Mouse (Mus musculus) large intestine, adult 2 months (tissue): ENCODE measurements around the gene Cdc42ep1. TPM values are rescaled to one million over a fixed set of nuclear protein-coding genes. Genes with fewer than 3 reads are reported as not detected.
"Not testable (repeated sequence)": the region's sequence is repeated elsewhere in the genome, so short reads cannot be mapped to it uniquely, and the experiment has no call there.

Source experiments
- DNase-seq: peaks from one replicate; pipeline ENCODE4 v3.0.0-alpha.2; 2012; ENCODE audit warnings: low read depth, low spot score
- WGBS: fragments of 180-500 bp; shearing (Covaris S2); methylation state at CpG from one replicate; pipeline ENCODE4 v1.1.7; 2018; 5-methylcytosine and 5-hydroxymethylcytosine counted together
- polyA plus RNA-seq: library from polyadenylated mRNA; depleted of rRNA; stranded (reverse); fragments of >200 nt; gene quantifications from 2 replicates; pipeline ENCODE4 v1.2.3, GENCODE M21; 2012

The Cdc42ep1 gene
- polyA plus RNA-seq, 1 experiment = 25.7 TPM

DNA sequence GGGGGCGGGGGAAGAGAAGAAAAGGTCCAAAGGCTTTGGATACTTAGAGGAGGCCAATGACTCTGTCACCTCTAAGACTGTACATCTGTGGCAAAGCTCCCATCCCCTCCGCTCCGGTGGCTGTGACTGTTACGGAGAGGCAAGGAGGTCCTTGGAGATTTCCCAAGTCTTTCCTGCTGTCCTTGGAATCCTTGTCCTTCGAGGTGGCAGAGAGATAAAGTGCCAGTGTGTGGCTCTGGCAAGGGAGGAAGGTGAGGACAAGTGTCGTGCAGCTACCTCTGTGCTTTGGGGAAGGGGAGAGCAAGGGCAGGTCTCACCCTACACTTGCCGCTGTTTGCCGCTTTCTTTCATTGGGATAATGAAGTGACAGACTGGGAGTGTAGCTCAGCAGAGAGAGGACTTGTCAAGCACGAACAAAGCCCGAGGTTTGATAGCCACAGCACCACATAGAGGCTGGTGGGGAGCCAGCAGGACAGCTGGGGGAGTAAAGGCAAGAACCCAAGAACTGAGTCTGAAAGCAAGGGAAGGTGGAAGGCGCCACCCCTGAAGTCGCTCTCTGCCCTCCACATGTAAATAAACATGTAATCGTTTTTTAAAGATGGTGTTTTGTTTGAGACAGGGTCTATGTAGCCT, 31.5 kb downstream of the Cdc42ep1 start:
- DNase-seq = no peak
- 74% methylated on average over 13 of the region's 13 CpGs for WGBS

- 68% methylated on average over 8 of the region's 8 CpGs for WGBS
- no peak for DNase-seq
These were observed 32.6 kb downstream of the Cdc42ep1 start for GRCm38 (mm10) chr15:78874989-78875388.

GRCm38 (mm10) chr15:78875537-78875936, 33.1 kb downstream of the Cdc42ep1 start:
- DNase-seq = no peak
- 70% methylated on average over 5 of the region's 5 CpGs for WGBS

DNA sequence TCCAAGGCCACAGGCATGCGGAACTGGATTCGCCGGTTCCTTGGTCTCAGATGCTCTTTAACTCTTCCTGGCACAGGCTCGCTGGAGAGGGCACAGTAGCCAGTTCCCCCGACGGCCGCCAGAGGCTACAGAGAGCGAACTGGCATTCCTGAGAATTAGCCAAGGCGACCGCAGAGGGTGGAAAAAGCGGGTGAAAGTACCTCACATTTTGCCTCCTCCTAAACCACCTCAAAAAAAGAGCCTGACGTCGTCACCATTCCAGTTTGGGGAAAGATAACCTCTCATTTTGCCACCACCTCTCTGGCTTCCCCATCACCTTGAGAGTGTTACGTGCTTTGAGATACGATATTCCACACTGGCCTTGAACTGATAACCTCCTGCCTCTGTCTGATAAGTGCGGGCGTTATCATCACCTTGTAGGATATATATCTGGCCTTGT, 33.9 kb downstream of the Cdc42ep1 start:
- 2% methylated on average over 17 of the region's 17 CpGs for WGBS
- DNase-seq = no peak

DNA sequence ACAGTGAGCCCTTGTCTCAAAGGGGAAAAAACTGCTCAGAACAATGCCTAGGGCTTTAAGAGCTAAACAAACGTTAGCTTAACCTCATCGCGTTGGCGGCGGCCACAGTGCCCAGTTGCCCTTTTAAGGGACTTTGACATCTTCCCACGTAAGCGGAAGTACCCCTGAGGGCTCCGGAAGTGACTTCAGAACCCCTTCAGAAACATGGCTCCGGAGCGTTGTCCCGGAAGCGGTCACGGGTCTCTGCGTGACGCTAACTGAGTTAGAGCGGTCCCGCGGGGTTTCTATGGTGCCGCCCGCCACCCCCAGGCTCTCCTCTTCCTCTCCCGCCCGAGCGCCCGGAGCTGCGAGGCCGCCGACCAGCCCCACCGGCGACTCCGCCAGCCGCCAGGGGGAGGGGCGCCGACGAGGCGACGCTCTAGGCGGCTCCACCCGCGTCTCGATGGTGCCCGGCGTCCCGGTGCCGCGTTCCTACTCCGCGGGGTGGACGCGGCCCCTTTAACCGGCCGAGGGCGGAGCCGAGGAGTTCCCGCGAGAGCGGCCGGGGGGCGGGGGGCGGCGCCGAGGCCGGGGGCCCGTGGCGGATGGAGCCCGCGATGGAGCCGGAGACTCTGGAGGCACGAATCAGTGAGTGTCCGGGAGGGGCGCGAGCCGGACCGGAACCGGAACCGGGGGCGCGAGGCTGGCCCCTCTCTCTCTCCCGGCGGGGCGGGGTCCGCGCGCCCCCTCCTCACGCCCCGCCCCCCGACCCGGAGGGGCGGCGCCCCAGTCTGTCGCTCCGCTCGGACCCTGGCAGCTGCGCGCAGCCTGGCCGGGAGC, 34.8 kb downstream of the Cdc42ep1 start, which contains the start of gene Gga1:
TSS of gene Gga1 (plus strand) at position 200 of the 819 bp plus-strand sequence.
- 1% methylated on average over 95 of the region's 95 CpGs for WGBS
- peak; percentile 87 for DNase-seq

GRCm38 (mm10) chr15:78877810-78878390, 35.5 kb downstream of the Cdc42ep1 start:
- 2% methylated on average over 17 of the region's 17 CpGs for WGBS
- no peak for DNase-seq

- 13% methylated on average over 7 of the region's 7 CpGs for WGBS
These were observed 36.5 kb downstream of the Cdc42ep1 start for GRCm38 (mm10) chr15:78878792-78879516.

GRCm38 (mm10) chr15:78880432-78880831, 38.0 kb downstream of the Cdc42ep1 start:
- WGBS = 91% methylated on average over 8 of the region's 8 CpGs
- DNase-seq = no peak

More at GRCm38 (mm10) chr15:78878792-78879516, 36.5 kb downstream of the Cdc42ep1 start:
- DNase-seq = not testable (repeated sequence)

DNA sequence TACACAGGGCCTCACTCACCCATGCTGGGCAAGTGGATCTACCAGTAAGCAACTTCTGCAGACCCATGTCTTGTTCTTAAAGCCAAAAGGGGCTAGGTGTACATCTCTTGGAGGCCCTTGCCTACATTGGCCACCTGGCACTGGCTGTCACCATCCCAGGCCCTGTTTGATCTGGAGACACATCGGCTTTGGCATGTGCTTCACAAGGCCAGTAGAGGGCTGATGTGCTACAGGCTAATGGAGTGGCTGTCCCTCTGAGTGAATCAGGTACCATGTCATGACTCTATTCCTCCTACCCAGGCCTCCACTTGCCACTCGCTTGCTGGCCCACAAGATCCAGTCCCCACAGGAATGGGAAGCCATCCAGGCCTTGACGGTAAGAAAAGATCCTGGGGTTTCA, 39.4 kb downstream of the Cdc42ep1 start:
- DNase-seq = no peak
- 89% methylated on average over 3 of the region's 3 CpGs for WGBS

- no peak for DNase-seq
These were observed 47.0 kb downstream of the Cdc42ep1 start for GRCm38 (mm10) chr15:78889401-78889853.

GRCm38 (mm10) chr15:78892440-78892839, 50.0 kb downstream of the Cdc42ep1 start:
- WGBS = 72% methylated on average over 7 of the region's 7 CpGs
- DNase-seq = no peak

More at GRCm38 (mm10) chr15:78889401-78889853, 47.0 kb downstream of the Cdc42ep1 start:
- WGBS = 47% methylated on average over 13 of the region's 13 CpGs

DNA sequence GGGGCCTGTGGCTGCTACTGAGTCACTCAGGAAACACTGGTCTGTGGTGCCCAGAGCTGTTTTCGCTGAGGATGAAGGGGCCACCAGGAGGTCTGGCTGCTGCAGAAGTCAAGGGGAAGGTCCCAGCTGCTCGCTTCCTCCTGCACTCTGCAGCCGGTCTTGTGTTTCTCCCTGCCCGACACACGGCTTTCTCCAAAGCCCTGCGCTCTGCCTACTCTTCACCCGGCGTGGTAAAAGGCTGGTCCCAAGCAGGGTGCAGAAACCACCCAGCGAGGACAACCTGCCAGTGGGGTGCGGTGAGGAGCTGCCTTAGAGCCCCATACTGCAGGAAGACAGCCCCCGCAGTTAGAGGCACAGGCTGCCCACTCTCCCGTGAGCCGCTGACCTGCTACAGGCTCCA, 52.3 kb downstream of the Cdc42ep1 start:
- DNase-seq = no peak
- 75% methylated on average over 13 of the region's 13 CpGs for WGBS

DNA sequence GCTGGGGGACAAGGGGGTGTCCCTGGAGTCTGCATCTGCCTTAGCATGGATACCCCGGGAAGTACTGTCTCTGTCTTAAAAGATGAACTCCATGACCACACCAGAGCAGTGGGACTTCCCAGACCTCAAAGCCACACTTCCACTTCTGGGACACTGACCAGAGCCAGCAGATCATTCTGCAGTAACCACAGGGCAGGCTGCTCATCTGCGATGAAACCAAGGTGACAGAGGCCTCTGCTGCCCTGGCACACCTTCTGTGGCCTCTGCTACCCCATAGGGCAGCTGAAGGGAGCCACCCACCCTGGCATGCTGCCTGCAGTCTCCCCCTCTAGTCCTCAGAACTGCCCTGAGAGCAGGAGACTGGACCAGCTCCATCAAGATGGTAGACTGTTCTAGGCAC, 53.3 kb downstream of the Cdc42ep1 start:
- 63% methylated on average over 2 of the region's 2 CpGs for WGBS
- no peak for DNase-seq

DNA sequence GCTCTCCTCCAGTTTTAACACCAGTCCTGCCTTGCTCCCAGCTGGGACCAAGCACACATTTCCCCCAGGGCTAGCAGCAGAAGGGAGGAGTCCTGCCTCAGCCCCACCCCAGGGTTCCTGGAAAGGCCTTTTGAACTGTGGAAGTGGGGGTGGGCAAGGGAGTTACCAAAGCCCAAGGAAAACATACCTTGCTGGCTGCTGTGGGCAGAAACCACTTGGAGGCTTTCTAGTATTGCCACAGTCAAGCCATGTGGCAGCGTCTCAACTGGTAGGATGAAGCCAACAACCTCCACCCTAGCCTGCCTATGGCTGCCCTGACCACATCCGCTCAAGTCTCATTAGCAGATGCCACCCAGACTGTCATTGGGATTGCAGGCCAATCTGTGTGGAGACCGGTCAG, 53.7 kb downstream of the Cdc42ep1 start:
- no peak for DNase-seq
- WGBS = 77% methylated on average over 3 of the region's 3 CpGs

DNA sequence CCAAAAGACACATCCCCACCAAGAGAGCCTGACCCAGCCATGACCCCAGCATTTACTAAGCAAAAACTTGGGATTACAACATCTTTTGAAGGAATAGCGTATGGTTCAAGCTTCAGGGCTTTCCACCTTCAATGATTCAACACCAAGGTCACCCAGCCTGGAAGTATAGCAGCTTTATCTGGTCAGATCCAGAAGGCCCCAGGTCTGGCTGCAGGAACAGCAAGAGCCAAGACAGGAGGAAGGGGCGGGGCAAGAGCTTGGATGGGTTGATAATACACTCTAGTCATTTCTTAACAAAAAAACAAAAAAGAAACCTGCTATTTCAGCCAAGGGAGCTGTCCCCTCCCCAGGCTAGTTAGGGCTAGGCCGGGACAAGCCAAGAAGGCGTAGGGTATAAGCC, 55.1 kb downstream of the Cdc42ep1 start:
- 88% methylated on average over 4 of the region's 4 CpGs for WGBS
- no peak for DNase-seq

DNA sequence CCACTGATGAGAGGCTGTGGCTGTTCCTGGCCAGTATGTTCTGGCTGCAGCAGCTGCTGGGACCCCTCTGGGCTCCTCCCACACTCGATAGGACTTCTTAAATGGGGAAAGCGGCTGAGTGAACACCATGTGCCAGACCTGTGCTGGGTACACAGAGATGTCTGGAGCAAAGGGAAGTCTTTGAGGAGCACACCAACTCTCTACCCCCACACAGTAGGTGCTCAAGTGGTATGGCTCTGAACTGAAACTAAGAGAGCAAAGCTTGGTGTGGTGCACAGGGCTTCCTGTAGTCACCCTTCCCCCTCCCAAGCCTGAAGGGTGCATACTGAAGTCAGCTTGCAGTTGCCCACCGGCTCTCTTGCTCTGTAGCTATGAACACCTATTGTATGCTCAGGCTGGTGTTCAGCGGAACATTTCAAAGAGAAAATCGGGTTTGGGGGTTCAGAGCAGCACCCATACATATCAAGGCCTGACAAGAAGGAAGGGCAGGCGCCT, 56.1 kb downstream of the Cdc42ep1 start:
- DNase-seq = no peak
- WGBS = 70% methylated on average over 6 of the region's 6 CpGs

- WGBS = 2% methylated on average over 20 of the region's 20 CpGs
- DNase-seq = no peak
These were observed 57.0 kb downstream of the Cdc42ep1 start, which contains the start of gene Gm49510 for GRCm38 (mm10) chr15:78899409-78899739. Gene Gm49510 (plus strand): TSS chr15:78899667.

- DNase-seq = no peak
- WGBS = 6% methylated on average over 47 of the region's 47 CpGs
These were observed 57.5 kb downstream of the Cdc42ep1 start, which contains the start of gene Sh3bp1 for GRCm38 (mm10) chr15:78899740-78900584. Gene Sh3bp1 (plus strand): TSS chr15:78899768.
